Mouse (Mus musculus) heart, adult 2 months (tissue): ENCODE measurements around the gene Snapc2. TPM values are rescaled to one million over a fixed set of nuclear protein-coding genes. Genes with fewer than 3 reads are reported as not detected.

ENCODE experiments used
- DNase-seq, 2 experiments: peaks; one replicate each; pipeline ENCODE4 v3.0.0; 2021
- H3K27ac ChIP-seq: fragments of 200-600 bp; 2 replicates; pipeline ENCODE4 v1.8.1; 2022
- H3K27me3 ChIP-seq: fragments of 200-500 bp; 2 replicates; pipeline ENCODE4 v1.6.1; 2012; ENCODE audit warnings: mild to moderate bottlenecking, low read length, inconsistent platforms, mixed read lengths; ENCODE audit not compliant: control insufficient read depth, insufficient read depth
- H3K36me3 ChIP-seq: fragments of 200-500 bp; 2 replicates; pipeline ENCODE4 v1.6.1; 2012; ENCODE audit warnings: low read length, inconsistent platforms; ENCODE audit not compliant: control insufficient read depth, insufficient read depth
- H3K4me1 ChIP-seq: fragments of 200-500 bp; 2 replicates; pipeline ENCODE4 v1.6.1; 2011; ENCODE audit warnings: low read length; ENCODE audit not compliant: control insufficient read depth, insufficient read depth
- H3K4me3 ChIP-seq: fragments of 200-600 bp; 2 replicates; pipeline ENCODE4 v1.8.1; 2022
- H3K79me2 ChIP-seq: fragments of 200-500 bp; replicated peaks from 2 replicates; pipeline ENCODE4 v1.6.1; 2012; ENCODE audit warnings: mild to moderate bottlenecking, inconsistent platforms, low read length, moderate library complexity, mixed read lengths; ENCODE audit not compliant: control insufficient read depth, insufficient read depth
- H3K9ac ChIP-seq: fragments of 200-500 bp; 2 replicates; pipeline ENCODE4 v1.6.1; 2012; ENCODE audit warnings: low read depth, mild to moderate bottlenecking, control low read depth, inconsistent platforms, low read length, mixed read lengths
- CTCF ChIP-seq: fragments of 200-600 bp; IDR thresholded peaks from 2 replicates; pipeline ENCODE4 v1.8.1; 2022; ENCODE audit warnings: antibody characterized with exemption, mild to moderate bottlenecking, moderate library complexity
- EP300 ChIP-seq: fragments of 200-500 bp; IDR thresholded peaks from 2 replicates; pipeline ENCODE4 v1.6.1; 2011; ENCODE audit warnings: low read depth, low read length, control low read depth; ENCODE audit not compliant: insufficient read depth
- POLR2A ChIP-seq: fragments of 200-500 bp; IDR thresholded peaks from 2 replicates; pipeline ENCODE4 v1.6.1; 2011; ENCODE audit warnings: mild to moderate bottlenecking, low read depth, low read length, control low read depth; ENCODE audit not compliant: insufficient read depth
- WGBS: fragments of 180-500 bp; shearing (Covaris S2); methylation state at CpG from one replicate; pipeline ENCODE4 v1.1.7; 2018; 5-methylcytosine and 5-hydroxymethylcytosine counted together
- intact Hi-C: fragments of 180-260 bp; cut with DNase I; formaldehyde crosslinking; loops from one replicate; pipeline ENCODE4 v1.15.1; 2025
- polyA plus RNA-seq: library from polyadenylated mRNA; depleted of rRNA; stranded (reverse); fragments of >200 nt; gene quantifications from 2 replicates; pipeline ENCODE4 v1.2.3, GENCODE M21; 2012; rRNA removed
- total RNA-seq, 2 experiments: library from RNA; stranded (reverse); gene quantifications; 2 replicates each; pipeline ENCODE4 v1.2.3; 2021

The Snapc2 gene
- total and polyA plus RNA-seq, 3 experiments, result 14.7 to 18.5 (median 16.2) TPM

- Histone ChIP-seq H3K9ac (peak within 1 kb of the TSS; percentile 86), H3K4me3 (peak within 1 kb of the TSS; percentile 86), H3K79me2 (peaks cover 2% of the 10 kb centered on the region), H3K27me3 (no peaks in the 10 kb centered on the region), H3K36me3 (peaks cover 9% of the 10 kb centered on the region), H3K27ac (peak within 1 kb of the TSS; percentile 79), H3K4me1 (no peaks in the 10 kb centered on the region; the same call in 1 of the 2 replicates)
- TF ChIP-seq CTCF, result no peak
- TF ChIP-seq EP300, result peak; percentile 82
- peak; percentile 86 for TF ChIP-seq POLR2A
- under 1% methylated on average over 39 of the region's 39 CpGs for WGBS
- intact Hi-C loops, result loop anchor here (1.0 to 2.0 kb wide), 3 partner anchors 16 to 49 kb away; partner anchors contain the start of genes Ccl25, Ctxn1, Elavl1 and Gm49320
- DNase-seq, result peak; percentile 95
These were observed 22.6 kb downstream of the Snapc2 start, which contains the start of gene Timm44 for GRCm38 (mm10) chr8:4275275-4276110. TSS of gene Timm44 (minus strand) at chr8:4275913.

GRCm38 (mm10) chr8:4276111-4276465 is 23.2 kb downstream of the Snapc2 start:
- peak overlapping the region; percentile 79 for H3K27ac ChIP-seq
- TF ChIP-seq POLR2A, result no peak
- TF ChIP-seq EP300, result no peak
- TF ChIP-seq CTCF, result no peak
- intact Hi-C loops, result no loop called here
- H3K36me3 ChIP-seq, result peaks cover 9% of the 10 kb centered on the region
- no peak for DNase-seq
- H3K9ac ChIP-seq, result peak overlapping the region; percentile 67
- H3K27me3 ChIP-seq, result no peaks in the 10 kb centered on the region
- 19% methylated on average over 9 of the region's 9 CpGs for WGBS
- H3K79me2 ChIP-seq, result peaks cover 2% of the 10 kb centered on the region
- H3K4me1 ChIP-seq, result no peaks in the 10 kb centered on the region; the same call in 1 of the 2 replicates
- peak overlapping the region; percentile 86 for H3K4me3 ChIP-seq

DNA sequence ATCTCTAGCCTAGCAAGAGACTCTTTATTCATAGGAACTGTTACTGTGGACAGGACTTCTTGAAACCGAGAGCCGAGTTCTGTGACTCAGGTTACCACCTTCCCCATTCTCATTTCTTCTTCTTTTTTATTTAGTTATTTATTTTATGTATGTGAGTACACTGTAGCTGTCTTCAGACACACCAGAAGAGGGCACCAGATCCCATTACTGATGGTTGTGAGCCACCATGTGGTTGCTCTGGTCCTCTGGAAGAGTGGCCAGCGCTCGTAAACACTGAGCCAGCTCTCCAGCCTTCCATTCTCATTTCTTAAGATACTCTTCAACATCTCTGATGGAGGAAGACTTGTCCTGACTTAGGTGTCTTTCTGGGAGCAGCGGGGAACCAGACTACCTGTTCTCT is 39.9 kb downstream of the Snapc2 start:
- Histone ChIP-seq H3K9ac (no peak overlapping the region), H3K4me3 (no peak overlapping the region), H3K27ac (no peak overlapping the region), H3K27me3 (no peaks in the 10 kb centered on the region), H3K36me3 (peaks cover 2% of the 10 kb centered on the region), H3K4me1 (no peaks in the 10 kb centered on the region), H3K79me2 (no peaks in the 10 kb centered on the region)
- TF ChIP-seq CTCF, result peak; percentile 50
- no peak for TF ChIP-seq POLR2A
- TF ChIP-seq EP300, result no peak
- intact Hi-C loops, result no loop called here
- WGBS, result 85% methylated on average over 5 of the region's 5 CpGs
- no peak for DNase-seq

- H3K27me3 ChIP-seq, result no peaks in the 10 kb centered on the region
- WGBS, result 64% methylated on average over 4 of the region's 4 CpGs
These were observed 44.9 kb downstream of the Snapc2 start for GRCm38 (mm10) chr8:4297822-4298221.

GRCm38 (mm10) chr8:4304124-4304547 is 51.3 kb downstream of the Snapc2 start:
- peaks cover 4% of the 10 kb centered on the region for H3K36me3 ChIP-seq

More at GRCm38 (mm10) chr8:4297822-4298221, 44.9 kb downstream of the Snapc2 start:
- H3K4me3 ChIP-seq, result no peak overlapping the region
- H3K36me3 ChIP-seq, result peaks cover 2% of the 10 kb centered on the region
- intact Hi-C loops, result no loop called here
- no peak overlapping the region for H3K9ac ChIP-seq
- no peak overlapping the region for H3K27ac ChIP-seq
- no peaks in the 10 kb centered on the region for H3K4me1 ChIP-seq
- TF ChIP-seq POLR2A (no peak), EP300 (no peak), CTCF (no peak)
- no peak for DNase-seq
- H3K79me2 ChIP-seq, result peaks cover 3% of the 10 kb centered on the region; the same call in 1 of the 2 replicates

More at GRCm38 (mm10) chr8:4304124-4304547, 51.3 kb downstream of the Snapc2 start:
- intact Hi-C loops, result no loop called here
- Histone ChIP-seq H3K4me3 (no peak overlapping the region), H3K27ac (no peak overlapping the region), H3K4me1 (no peaks in the 10 kb centered on the region; the same call in 1 of the 2 replicates), H3K27me3 (no peaks in the 10 kb centered on the region), H3K79me2 (peaks cover 4% of the 10 kb centered on the region), H3K9ac (no peak overlapping the region)
- TF ChIP-seq EP300 (no peak), CTCF (no peak), POLR2A (no peak)
- no peak for DNase-seq
- WGBS, result 51% methylated on average over 3 of the region's 3 CpGs

Other genes with a start within 250 kb of the Snapc2 start
- gene Cd209f, start 147.2 kb upstream of the Snapc2 start, total RNA-seq, result 1 to 10 TPM in 1 of 2 experiments, under 1 TPM in 1; 0.60 to 1.1 TPM
- gene Cd209f, start 147.2 kb upstream of the Snapc2 start, polyA plus RNA-seq, result 1.4 and 2.3 TPM in 2 replicates
- gene Cd209g, start 119.0 kb upstream of the Snapc2 start, total RNA-seq, result under 1 TPM in 1 of 2 experiments, not detected in 1; 0.23 TPM
- gene Cd209g, start 119.0 kb upstream of the Snapc2 start, polyA plus RNA-seq, result 1.00 and 2.1 TPM in 2 replicates
- gene Evi5l, start 86.5 kb upstream of the Snapc2 start, total RNA-seq, result 10 to 100 TPM; 20.6 to 22.3 TPM
- 20.2 and 27.3 TPM in 2 replicates for gene Evi5l, start 86.5 kb upstream of the Snapc2 start, polyA plus RNA-seq
- under 1 TPM in 1 of 2 experiments, not detected in 1; 0.05 TPM for gene Prr36, start 35.6 kb upstream of the Snapc2 start, total RNA-seq
- 0.04 TPM in 1 of 2 replicates, not detected in the other for gene Prr36, start 35.6 kb upstream of the Snapc2 start, polyA plus RNA-seq
- under 1 TPM; 0.37 to 0.52 TPM for gene Lrrc8e, start 26.3 kb upstream of the Snapc2 start, total RNA-seq
- gene Lrrc8e, start 26.3 kb upstream of the Snapc2 start, polyA plus RNA-seq, result 0.09 and 0.29 TPM in 2 replicates
- gene Map2k7, start 14.3 kb upstream of the Snapc2 start, total RNA-seq, result 10 to 100 TPM; 63.8 to 65.9 TPM
- 27.8 and 53.1 TPM in 2 replicates for gene Map2k7, start 14.3 kb upstream of the Snapc2 start, polyA plus RNA-seq
- gene Gm49320, start 14.2 kb upstream of the Snapc2 start, total RNA-seq, result under 1 TPM in 1 of 2 experiments, not detected in 1; 0.45 TPM
- gene Gm49320, start 14.2 kb upstream of the Snapc2 start, polyA plus RNA-seq, result 0.64 and 2.6 TPM in 2 replicates
- 1 to 10 TPM; 2.7 to 3.8 TPM for gene Tgfbr3l, start 4.9 kb upstream of the Snapc2 start, total RNA-seq
- gene Tgfbr3l, start 4.9 kb upstream of the Snapc2 start, polyA plus RNA-seq, result 10.0 and 12.1 TPM in 2 replicates
- gene Ctxn1, start 6.2 kb downstream of the Snapc2 start, total RNA-seq, result under 1 TPM; 0.60 to 0.91 TPM
- gene Ctxn1, start 6.2 kb downstream of the Snapc2 start, polyA plus RNA-seq, result 5.2 and 5.7 TPM in 2 replicates
- gene Timm44, start 22.8 kb downstream of the Snapc2 start, total RNA-seq, result 100 to 1,000 TPM in 1 of 2 experiments, 10 to 100 TPM in 1; 92.4 to 105 TPM
- gene Timm44, start 22.8 kb downstream of the Snapc2 start, polyA plus RNA-seq, result 92.8 and 117 TPM in 2 replicates
- gene Ccl25, start 72.1 kb downstream of the Snapc2 start, total RNA-seq, result 1 to 10 TPM; 2.9 to 5.1 TPM
- gene Ccl25, start 72.1 kb downstream of the Snapc2 start, polyA plus RNA-seq, result 2.5 and 3.5 TPM in 2 replicates
- 10 to 100 TPM; 60.0 to 61.1 TPM for gene Elavl1, start 72.3 kb downstream of the Snapc2 start, total RNA-seq
- 25.9 and 32.5 TPM in 2 replicates for gene Elavl1, start 72.3 kb downstream of the Snapc2 start, polyA plus RNA-seq
- 10 to 100 TPM; 33.2 to 33.6 TPM for gene Cers4, start 239.9 kb downstream of the Snapc2 start, total RNA-seq
- 89.8 and 92.8 TPM in 2 replicates for gene Cers4, start 239.9 kb downstream of the Snapc2 start, polyA plus RNA-seq